Mouse (Mus musculus): ENCODE results near the gene Tfb1m.

Gene Tfb1m

DNA sequence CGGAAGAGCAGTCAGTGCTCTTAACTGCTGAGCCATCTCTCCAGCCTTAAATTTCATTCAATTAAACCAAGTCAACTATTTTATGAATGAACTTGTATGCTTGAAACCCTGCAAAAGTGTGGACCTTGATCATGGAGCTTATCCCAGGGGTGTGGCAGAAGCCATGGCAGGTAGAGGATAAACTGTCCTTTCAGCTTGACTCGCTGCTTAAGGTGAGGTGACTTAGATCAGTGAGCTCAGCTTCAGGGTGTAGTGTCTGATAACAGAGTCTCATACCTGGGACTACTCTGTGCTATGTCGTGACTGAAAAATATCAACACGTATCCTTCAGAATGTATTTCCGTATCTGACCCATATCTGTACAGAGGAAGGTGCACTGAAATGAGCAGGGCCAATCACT, 37.2 kb downstream of the Tfb1m start:
- in situ Hi-C loops (cut with MboI; ENCODE audit: low pct_unique_long_range_greater_than_20kb in 1 of 2, low sequenced_read_pairs in 2 of 2, unreplicated experiment in 1 of 2): no loop called here

DNA sequence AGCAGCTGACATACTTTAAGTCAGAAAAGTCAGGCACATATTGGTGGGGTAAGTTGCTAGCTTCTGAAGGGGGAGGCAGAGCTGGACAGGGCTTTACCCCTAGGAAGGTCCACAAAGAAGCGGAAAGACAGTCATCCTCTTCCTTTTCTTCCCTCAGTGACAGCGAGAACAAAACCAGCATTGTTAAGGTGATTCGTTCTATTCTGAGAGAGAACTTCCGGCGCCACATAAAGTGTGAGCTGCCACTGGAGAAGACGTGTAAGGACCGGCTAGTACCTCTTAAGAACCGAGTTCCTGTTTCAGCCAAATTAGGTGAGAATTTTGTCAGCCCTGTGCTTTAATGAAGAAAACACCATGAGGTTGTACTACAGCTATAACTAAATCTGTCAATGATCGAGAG, 41.2 kb downstream of the Tfb1m start:
- in situ Hi-C loops (cut with MboI; ENCODE audit: low pct_unique_long_range_greater_than_20kb in 1 of 2, low sequenced_read_pairs in 2 of 2, unreplicated experiment in 1 of 2): no loop called here

DNA sequence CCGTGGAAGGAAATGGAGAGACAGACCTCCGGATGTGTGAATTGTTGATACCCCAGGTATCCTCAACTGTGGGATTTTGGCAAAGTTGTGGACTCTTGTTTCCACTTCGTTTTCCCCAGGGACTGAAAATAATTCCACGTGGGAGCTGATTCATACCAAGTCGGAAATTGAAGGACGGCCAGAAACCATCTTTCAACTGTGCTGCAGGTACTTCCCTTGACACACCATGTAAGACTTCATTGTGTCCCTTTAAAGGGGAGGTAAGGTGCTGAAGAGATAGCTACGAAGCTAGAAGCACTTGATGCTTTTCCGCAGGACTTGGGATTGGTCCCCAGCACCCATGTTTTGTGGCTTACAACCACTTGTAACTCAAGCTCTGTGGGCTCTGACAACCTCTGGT, 41.7 kb downstream of the Tfb1m start:
- in situ Hi-C loops (cut with MboI; ENCODE audit: low pct_unique_long_range_greater_than_20kb in 1 of 2, low sequenced_read_pairs in 2 of 2, unreplicated experiment in 1 of 2): no loop called here

DNA sequence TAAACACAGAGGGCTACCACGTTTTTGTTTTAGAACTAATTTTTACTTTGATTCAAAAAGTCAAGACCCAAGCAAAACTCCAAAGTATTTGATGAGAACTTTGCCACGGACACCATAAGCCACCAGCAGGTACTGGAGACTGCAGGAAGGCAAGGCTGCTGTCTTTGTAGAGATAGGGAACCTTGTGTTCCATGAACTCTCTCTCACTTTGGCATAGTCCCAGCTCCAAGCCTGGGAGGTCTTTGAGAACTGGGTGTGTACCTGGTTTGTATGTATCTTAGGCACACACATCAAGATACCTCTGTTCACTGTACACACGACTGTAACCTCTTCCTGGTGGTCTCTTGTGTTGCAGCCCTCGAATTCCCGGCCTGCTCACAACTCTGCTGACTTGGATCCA, 43.3 kb downstream of the Tfb1m start:
- in situ Hi-C loops (cut with MboI; ENCODE audit: low pct_unique_long_range_greater_than_20kb in 1 of 2, low sequenced_read_pairs in 2 of 2, unreplicated experiment in 1 of 2): no loop called here

DNA sequence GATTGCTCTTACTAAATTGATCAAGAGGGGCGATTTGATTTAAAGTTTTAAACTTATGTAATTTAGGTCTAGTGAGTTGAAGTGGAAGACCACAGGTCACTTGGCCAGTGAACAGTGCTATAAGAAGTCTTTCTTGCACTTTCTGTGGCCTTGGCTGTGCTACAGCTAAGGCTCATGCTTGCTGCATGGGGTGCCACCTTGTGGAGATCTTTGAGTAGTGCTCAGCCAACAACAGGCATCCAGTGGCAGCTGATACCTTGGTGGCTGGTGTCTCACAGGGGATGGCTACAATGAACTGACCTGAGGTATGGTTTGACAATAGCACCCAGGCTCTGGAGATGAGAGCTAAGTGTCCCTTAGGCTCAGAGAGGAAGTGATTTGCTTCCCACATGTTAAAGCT, 47.7 kb downstream of the Tfb1m start:
- in situ Hi-C loops (cut with MboI; ENCODE audit: low pct_unique_long_range_greater_than_20kb in 1 of 2, low sequenced_read_pairs in 2 of 2, unreplicated experiment in 1 of 2): no loop called here

DNA sequence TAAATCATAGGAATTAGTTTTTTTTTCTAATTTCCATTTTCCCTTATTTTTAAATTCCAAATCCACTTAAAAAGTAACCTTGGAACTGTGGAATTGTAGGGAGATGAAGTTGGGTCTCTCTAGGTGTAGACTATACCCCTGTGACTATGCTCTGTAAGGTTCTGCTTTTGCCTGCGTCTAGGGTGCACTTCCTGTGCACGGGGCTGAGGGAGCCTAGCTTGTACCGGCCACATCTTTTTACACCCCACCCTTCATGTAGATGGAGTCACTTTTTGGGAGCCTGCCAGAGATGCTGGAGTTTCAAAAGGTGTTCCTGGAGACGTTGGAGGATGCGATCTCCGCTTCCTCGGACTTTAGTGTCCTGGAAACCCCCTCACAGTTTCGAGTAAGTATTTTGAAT, 51.1 kb downstream of the Tfb1m start:
- in situ Hi-C loops (cut with MboI; ENCODE audit: low pct_unique_long_range_greater_than_20kb in 1 of 2, low sequenced_read_pairs in 2 of 2, unreplicated experiment in 1 of 2): no loop called here

DNA sequence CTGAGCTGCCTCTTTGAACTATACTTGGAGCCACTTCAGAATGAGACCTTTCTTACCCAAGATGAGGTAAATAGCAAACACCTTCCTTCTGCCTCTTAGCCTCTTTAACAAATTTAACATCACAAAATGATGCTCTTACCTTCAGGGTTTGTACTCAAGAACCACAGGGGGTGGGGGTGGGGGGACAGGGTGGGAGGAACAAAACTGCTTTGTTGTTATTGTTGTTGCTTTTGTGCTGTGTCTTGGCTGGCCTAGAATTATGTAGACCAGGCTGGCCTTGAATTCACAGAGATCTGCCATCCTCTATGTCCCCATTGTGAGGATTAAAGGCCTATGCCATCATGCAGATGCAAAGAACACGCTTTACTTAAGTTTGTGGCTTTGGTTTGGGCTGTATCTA, 51.9 kb downstream of the Tfb1m start:
- in situ Hi-C loops (cut with MboI; ENCODE audit: low pct_unique_long_range_greater_than_20kb in 1 of 2, low sequenced_read_pairs in 2 of 2, unreplicated experiment in 1 of 2): no loop called here

DNA sequence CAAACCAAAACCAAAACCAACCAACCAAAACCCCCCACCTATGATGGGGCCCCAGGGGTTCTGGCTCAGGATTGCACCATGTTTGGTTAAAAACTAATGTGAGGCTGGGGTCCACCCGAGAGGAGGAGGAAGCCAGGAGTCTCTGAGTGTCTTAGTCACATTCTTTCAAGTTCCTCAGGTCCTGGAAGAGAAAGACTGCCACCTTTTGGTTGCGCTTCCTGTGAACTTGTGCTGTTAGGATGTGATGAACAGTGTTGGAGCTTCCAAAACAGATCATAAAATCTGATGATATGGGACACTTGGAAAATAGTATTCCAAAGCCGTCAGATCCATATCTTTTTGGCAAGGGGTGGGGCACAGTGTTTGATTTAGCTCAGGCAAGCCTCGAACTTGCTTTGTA, 56.6 kb downstream of the Tfb1m start:
- in situ Hi-C loops (cut with MboI; ENCODE audit: low pct_unique_long_range_greater_than_20kb in 1 of 2, low sequenced_read_pairs in 2 of 2, unreplicated experiment in 1 of 2): loop anchor here in 1 of 2 experiments (5.0 kb wide), 1 partner anchor 49 kb away; no protein-coding TSS in a partner anchor

DNA sequence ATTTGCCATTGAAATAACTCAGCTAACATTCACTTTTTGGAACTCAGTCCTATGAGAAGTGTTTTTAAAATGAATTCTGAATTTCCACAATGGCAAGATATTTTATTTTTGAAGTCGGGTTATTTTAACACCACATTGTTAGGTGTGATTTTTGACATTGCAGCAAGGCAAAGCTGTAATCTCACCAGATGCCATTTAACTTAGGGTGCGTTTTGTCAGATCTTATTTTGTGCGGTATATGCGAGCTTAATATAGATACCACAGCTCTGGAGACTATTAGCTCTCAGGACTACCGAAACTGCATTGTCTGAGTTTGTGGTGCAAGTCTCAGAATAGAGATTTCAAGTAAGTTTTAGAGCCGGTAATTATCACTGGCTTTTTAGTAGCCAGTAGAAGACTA, 57.5 kb downstream of the Tfb1m start:
- in situ Hi-C loops (cut with MboI; ENCODE audit: low pct_unique_long_range_greater_than_20kb in 1 of 2, low sequenced_read_pairs in 2 of 2, unreplicated experiment in 1 of 2): loop anchor here in 1 of 2 experiments (5.0 kb wide), 1 partner anchor 48 kb away; no protein-coding TSS in a partner anchor

DNA sequence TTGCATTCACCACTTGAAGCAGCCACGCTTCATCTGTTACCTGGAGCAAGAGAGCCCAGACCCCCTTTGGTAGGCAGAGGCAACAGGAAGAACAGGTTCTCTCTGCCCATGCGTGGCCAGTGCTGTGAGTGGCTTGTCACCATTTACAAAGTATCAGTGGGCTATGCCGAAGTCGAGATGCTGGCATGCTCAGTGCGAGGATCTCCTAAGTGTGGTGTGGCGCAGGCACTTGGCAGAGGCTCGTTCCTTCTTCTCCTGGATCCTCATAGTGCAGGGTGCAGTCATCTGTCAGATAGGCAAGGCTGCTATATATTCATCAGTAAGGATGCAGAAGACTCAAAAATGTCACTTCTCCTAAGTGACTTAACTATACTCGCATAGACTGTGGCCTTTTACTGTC, 58.1 kb downstream of the Tfb1m start:
- in situ Hi-C loops (cut with MboI; ENCODE audit: low pct_unique_long_range_greater_than_20kb in 1 of 2, low sequenced_read_pairs in 2 of 2, unreplicated experiment in 1 of 2): no loop called here

DNA sequence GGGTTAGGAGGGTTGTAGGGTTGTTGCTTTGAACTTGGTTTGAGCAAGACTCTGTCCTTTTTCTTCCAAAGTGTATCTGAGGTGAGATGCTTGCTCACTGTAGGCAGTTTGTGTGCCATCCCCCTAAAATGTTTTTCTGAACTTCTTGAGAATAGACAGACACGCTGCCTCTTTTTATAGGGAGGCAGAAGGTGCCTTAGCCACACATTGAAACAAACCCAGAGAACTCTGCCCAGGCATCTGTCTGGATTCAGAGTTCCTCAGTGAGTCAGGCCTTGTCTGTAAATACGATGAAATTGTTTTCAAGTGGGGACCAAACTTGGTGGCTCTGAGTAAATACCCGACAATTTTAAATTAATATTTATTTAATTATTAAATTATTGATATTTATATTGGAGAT, 59.0 kb downstream of the Tfb1m start:
- in situ Hi-C loops (cut with MboI; ENCODE audit: low pct_unique_long_range_greater_than_20kb in 1 of 2, low sequenced_read_pairs in 2 of 2, unreplicated experiment in 1 of 2): no loop called here

DNA sequence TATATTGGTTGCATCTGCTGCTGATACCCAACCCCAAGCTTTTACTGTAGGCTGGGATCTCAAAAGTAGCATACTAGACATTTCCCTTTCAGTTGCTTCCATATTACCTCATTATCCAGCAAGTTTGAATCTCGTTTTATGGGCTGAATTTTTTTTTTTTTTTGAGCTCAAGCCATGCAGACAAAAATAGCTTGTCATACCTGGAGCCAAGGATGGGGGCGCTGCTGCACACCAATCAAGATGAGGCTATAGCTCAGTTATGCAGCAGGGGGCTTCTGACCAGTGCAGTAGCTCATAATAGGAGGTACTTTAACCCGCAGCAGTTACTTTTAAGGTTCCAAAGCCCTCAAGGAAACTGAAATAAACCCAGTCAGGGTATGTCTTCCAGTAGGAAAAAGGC, 59.5 kb downstream of the Tfb1m start:
- in situ Hi-C loops (cut with MboI; ENCODE audit: low pct_unique_long_range_greater_than_20kb in 1 of 2, low sequenced_read_pairs in 2 of 2, unreplicated experiment in 1 of 2): no loop called here

DNA sequence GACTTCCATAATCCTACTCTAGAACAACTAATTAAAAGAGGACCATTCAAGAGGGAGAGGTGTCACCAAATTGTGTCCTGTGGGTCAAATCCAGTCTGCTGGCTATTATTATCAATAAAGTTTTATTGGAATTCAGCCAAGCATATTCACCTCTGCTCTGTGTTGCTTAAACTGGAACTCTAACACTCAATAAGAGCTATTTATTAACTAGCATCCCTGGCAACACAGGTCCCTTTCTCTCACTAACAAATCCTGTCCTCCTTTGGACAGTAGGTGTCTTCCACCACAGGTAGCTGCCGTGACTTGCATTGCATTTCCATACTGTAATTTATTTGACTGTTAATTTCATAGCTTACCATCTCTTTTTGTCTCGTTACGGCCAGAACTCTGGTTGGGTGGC, 61.5 kb downstream of the Tfb1m start:
- in situ Hi-C loops (cut with MboI; ENCODE audit: low pct_unique_long_range_greater_than_20kb in 1 of 2, low sequenced_read_pairs in 2 of 2, unreplicated experiment in 1 of 2): no loop called here

DNA sequence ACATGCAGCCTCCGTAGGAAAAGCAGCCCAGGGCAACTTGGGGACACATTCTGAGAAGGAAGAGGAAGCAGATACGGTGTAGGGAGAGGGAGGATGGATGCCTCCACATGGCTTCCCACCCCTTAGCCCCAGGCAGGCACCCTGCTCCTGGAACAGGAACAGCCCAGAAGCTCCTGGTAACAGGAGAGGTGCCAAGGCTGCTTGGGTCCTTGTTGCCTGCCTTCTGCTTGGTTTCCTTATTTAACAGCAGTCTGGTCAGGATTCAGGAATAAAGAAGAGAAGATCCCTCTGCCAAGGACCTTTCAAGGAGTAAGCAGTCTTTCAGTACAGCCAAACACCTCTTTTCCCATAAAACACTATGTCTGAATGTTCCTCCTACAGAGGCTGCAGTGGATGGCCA, 62.0 kb downstream of the Tfb1m start:
- in situ Hi-C loops (cut with MboI; ENCODE audit: low pct_unique_long_range_greater_than_20kb in 1 of 2, low sequenced_read_pairs in 2 of 2, unreplicated experiment in 1 of 2): no loop called here

DNA sequence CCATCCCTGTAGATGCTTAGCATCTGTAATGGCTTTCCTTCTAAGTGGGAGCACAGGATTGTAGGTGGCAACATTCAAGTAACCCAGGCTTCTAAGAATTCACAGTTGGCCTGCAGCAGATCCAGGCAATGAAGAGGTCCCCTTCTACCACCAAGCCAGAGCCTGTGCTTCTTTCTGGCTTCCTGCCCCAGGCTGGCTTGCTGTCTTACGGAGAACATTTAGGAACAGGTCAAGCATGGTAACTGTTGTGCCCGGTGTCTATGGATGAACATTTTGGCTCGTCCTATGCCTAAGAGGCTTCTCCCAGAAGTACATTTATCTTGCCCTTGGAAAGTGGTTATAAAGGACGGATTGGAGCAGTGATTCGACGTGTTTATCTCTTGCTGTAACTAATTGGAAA, 65.9 kb downstream of the Tfb1m start:
- in situ Hi-C loops (cut with MboI; ENCODE audit: low pct_unique_long_range_greater_than_20kb in 1 of 2, low sequenced_read_pairs in 2 of 2, unreplicated experiment in 1 of 2): no loop called here

DNA sequence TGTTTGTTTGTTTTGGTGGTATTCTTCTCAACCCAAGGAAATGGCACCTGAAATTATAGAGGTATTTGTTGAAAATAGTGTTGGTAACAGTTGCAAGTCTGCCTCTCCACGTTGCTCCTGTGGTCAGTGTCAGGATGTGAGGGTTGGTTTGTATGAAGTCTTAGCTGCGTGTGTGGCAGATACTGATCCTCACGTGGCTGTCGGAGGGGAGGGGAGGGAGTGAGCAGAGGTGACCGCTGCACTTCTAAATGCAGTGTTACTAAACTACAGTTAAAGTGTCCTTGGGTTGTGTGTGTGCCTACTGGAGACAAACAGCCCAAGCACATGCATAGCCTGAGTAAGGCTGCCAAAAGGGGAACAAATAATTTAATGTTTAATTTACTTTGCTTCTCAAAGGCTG, 66.5 kb downstream of the Tfb1m start:
- in situ Hi-C loops (cut with MboI; ENCODE audit: low pct_unique_long_range_greater_than_20kb in 1 of 2, low sequenced_read_pairs in 2 of 2, unreplicated experiment in 1 of 2): no loop called here

DNA sequence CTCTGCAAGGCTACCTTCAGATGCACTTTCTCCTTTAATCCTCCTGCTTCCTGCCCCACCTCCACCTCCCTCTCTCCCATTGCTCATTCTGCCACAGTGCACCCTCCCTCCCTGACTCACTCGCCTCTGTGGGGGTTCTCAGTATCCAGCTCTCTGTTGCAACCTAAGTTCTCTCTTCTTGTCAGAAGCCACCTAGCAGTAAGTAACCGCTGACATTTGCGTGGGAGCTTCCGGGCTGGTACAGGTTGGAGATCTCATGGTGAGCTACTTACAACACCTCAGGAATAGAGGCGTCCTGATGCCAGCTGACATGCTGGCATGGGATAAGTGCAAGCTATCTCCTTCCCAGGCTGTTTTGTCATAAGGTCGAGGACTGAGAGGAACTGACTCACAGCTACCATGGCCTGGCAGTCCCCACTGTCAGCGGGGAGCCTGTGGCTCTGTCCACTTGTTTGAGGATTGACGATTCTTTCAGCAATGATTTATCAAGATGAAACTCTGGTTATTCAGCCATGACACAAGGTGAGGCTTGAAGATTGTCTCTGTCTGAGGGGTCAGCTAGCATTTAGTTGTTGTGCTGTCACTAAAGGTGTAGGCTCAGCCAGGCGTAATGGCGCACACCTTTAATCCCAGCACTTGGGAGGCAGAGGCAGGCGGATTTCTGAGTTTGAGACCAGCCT, 67.2 kb downstream of the Tfb1m start:
- in situ Hi-C loops (cut with MboI; ENCODE audit: low pct_unique_long_range_greater_than_20kb in 1 of 2, low sequenced_read_pairs in 2 of 2, unreplicated experiment in 1 of 2): no loop called here

DNA sequence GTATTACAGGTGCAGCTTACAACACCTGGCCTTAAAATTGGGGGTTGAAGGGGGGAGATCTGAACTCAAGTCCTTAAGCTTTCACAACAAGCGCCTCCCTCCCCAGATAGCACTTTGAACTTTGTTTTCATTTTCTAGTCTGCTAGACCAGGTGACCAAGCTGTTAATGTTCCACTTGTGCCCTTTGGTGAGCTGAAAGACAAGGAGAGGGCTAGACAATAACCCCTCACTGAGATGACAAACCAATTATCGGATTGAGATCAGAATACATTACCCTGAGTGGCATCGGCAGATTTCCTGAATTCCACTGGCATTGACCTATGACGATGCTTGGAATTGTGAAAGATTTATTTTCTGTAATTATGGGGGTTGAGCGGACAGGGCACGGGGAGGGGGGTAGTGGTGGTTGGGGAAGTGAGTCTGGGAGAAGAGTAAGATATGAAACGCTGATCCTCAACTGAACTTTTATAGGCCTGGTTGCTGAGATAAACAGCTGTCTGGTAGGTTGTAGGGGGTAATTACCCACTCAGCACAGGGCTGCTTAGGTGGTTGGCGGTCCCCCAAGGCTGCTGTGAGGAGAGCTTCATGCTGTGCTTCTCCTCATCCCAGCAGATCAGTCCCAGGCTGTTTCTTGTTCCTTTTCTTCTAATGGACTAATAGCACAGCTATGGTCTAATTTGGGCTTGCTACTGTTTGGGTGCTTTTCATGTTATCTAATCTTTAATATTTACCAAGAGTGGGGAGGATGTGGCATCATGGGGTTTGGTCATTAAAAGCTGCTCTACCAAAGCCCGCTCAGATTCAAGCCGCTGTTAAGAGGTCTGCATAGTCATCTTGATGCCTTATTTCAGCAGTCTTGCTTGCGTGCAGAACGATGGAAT, 69.6 kb downstream of the Tfb1m start:
- in situ Hi-C loops (cut with MboI; ENCODE audit: low pct_unique_long_range_greater_than_20kb in 1 of 2, low sequenced_read_pairs in 2 of 2, unreplicated experiment in 1 of 2): no loop called here

DNA sequence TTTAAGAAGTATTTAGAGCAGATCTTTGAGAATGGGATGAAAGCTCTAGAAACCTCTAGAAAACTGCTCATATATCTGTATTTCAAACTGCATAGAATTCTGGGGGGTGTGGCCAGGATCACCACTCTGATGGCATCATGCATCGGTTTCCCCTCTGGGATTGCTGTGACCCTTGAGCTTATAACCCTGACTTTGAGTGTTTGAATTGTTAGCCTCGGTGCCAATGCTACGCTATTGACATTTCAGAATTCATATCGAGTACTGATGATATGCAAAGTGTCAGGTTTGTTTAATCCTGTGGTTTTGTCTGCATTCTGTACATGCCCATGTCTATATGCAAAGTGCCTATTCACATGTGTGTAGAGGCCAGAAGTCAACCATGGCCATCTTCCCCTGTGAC, 70.4 kb downstream of the Tfb1m start:
- in situ Hi-C loops (cut with MboI; ENCODE audit: low pct_unique_long_range_greater_than_20kb in 1 of 2, low sequenced_read_pairs in 2 of 2, unreplicated experiment in 1 of 2): no loop called here

DNA sequence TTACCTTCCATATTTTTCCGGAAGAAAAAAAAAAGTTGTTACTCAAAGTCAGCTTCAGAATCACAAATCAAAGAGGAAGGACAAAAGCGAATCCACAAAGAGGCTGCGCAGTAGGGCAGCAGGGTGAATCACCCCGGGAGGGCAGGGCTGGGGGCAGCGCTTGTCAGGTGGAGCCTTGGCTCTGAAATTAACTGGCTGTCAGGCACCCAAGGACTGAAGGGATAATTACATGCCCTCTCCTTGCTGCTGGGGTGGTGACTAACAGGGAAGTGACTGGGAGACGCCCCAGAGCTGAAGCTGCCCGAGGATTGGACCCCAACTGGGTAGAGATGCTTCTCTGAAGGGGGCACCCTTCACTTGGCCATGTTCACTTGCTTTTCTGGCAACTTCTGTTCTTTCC, 71.7 kb downstream of the Tfb1m start:
- in situ Hi-C loops (cut with MboI; ENCODE audit: low pct_unique_long_range_greater_than_20kb in 1 of 2, low sequenced_read_pairs in 2 of 2, unreplicated experiment in 1 of 2): no loop called here

All from mouse embryonic stem cell (cell line).